Mouse (Mus musculus): ENCODE results near the gene Gfap.

Gene Gfap

GRCm38 (mm10) chr11:102896641-102897040 lies 4.1 kb downstream of the Gfap start:
- DNase-seq (ENCODE audit: low read depth, low spot score): no peak

- no peak for DNase-seq (ENCODE audit: low read depth, low spot score)
These were observed 4.9 kb downstream of the Gfap start for GRCm38 (mm10) chr11:102895779-102896178.

GRCm38 (mm10) chr11:102894716-102895115 lies 6.0 kb downstream of the Gfap start:
- DNase-seq (ENCODE audit: low read depth, low spot score): no peak

GRCm38 (mm10) chr11:102893015-102893651 lies 7.6 kb downstream of the Gfap start:
- peak; percentile 79 for DNase-seq (ENCODE audit: low read depth, low spot score)

GRCm38 (mm10) chr11:102890096-102890495 lies 10.6 kb downstream of the Gfap start:
- DNase-seq (ENCODE audit: low read depth, low spot score): peak; percentile 44

- DNase-seq (ENCODE audit: low read depth, low spot score): no peak
These were observed 12.6 kb downstream of the Gfap start for GRCm38 (mm10) chr11:102888135-102888534.

- no peak for DNase-seq (ENCODE audit: low read depth, low spot score)
These were observed 13.3 kb downstream of the Gfap start for GRCm38 (mm10) chr11:102887433-102887832.

GRCm38 (mm10) chr11:102884616-102885219 lies 16.0 kb downstream of the Gfap start, which contains the start of gene Fam187a:
Fam187a (plus strand) TSS chr11:102885169.
- DNase-seq (ENCODE audit: low read depth, low spot score): no peak

GRCm38 (mm10) chr11:102881314-102882198 lies 19.2 kb downstream of the Gfap start:
- no peak for DNase-seq (ENCODE audit: low read depth, low spot score)

- DNase-seq (ENCODE audit: low read depth, low spot score): peak; percentile 92
These were observed 20.0 kb downstream of the Gfap start, which contains the start of the genes Eftud2 and Ccdc103 for GRCm38 (mm10) chr11:102880585-102881313. Eftud2 (minus strand) TSS chr11:102880985. Ccdc103 (plus strand) TSS chr11:102881204.

- no peak for DNase-seq (ENCODE audit: low read depth, low spot score)
These were observed 21.2 kb downstream of the Gfap start for GRCm38 (mm10) chr11:102879558-102879957.

GRCm38 (mm10) chr11:102874801-102875334 lies 25.8 kb downstream of the Gfap start:
- no peak for DNase-seq (ENCODE audit: low read depth, low spot score)

- peak; percentile 77 for DNase-seq (ENCODE audit: low read depth, low spot score)
These were observed 36.4 kb downstream of the Gfap start for GRCm38 (mm10) chr11:102864272-102864671.

- DNase-seq (ENCODE audit: low read depth, low spot score): no peak
These were observed 40.8 kb downstream of the Gfap start for GRCm38 (mm10) chr11:102859933-102860332.

- no peak for DNase-seq (ENCODE audit: low read depth, low spot score)
These were observed 41.8 kb downstream of the Gfap start for GRCm38 (mm10) chr11:102858951-102859350.

GRCm38 (mm10) chr11:102855941-102856340 lies 44.8 kb downstream of the Gfap start:
- DNase-seq (ENCODE audit: low read depth, low spot score): peak; percentile 34

- DNase-seq (ENCODE audit: low read depth, low spot score): no peak
These were observed 47.0 kb downstream of the Gfap start for GRCm38 (mm10) chr11:102853760-102854159.

GRCm38 (mm10) chr11:102851883-102852282 lies 48.8 kb downstream of the Gfap start:
- peak; percentile 65 for DNase-seq (ENCODE audit: low read depth, low spot score)

GRCm38 (mm10) chr11:102845926-102846325 lies 54.8 kb downstream of the Gfap start:
- no peak for DNase-seq (ENCODE audit: low read depth, low spot score)

GRCm38 (mm10) chr11:102838616-102839150 lies 62.0 kb downstream of the Gfap start:
- DNase-seq (ENCODE audit: low read depth, low spot score): no peak

- no peak for DNase-seq (ENCODE audit: low read depth, low spot score)
These were observed 62.6 kb downstream of the Gfap start for GRCm38 (mm10) chr11:102838126-102838525.
